Mouse (Mus musculus): Measurements from ENCODE around the gene Ndufs4.
"Not testable (repeated sequence)": the region's sequence is repeated elsewhere in the genome, so short reads cannot be mapped to it uniquely, and the experiment has no call there.

Gene Ndufs4

DNA sequence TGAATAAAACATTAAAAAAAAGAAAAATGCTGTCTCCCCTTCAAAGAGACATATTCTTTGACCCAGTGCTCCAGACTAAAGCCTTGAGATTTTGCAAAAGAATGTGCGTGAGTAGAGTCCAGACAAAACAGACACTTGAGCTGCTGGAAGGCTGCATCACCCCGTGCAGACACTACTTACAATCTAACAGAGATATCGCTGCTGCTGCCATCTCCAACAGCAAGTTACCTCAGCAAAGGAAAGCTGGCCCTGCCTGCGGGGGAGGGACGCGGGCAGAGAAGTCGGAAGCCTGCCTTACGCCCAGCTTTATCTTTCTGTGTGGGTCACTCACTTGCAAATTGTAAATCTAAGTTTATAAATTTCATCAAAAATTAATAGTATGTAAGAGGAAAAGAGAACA lies 45.1 kb downstream of the Ndufs4 start:
- no peak for DNase-seq (ENCODE audit: low read depth in 1 of 2, low spot score in 2 of 2)

DNA sequence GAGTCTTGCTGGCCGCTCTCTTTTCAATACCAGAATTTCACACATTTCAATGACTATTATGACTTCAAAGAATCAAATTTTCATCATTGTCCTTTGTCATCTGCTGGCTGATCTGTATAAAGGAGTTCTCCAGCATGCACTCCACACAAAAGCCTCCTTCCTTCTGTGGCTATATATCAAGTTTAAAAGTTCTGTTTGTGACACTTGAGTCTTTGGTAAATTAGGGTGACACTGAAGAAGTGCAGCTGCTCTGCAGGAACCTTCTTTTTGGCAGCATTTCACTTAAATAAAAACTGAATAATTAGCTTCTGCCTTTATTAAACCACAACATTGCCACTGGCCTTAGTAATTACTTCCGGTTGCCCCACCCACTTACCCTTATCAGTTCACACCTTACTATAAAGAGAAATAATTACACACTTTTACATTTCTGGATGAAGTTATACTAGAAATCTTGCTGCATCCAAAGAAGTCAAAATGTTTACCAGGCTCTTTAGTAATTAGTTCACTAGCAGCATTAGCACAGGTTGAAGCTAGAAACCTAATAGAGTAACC lies 68.1 kb downstream of the Ndufs4 start:
- no peak for DNase-seq (ENCODE audit: low read depth in 1 of 2, low spot score in 2 of 2)

DNA sequence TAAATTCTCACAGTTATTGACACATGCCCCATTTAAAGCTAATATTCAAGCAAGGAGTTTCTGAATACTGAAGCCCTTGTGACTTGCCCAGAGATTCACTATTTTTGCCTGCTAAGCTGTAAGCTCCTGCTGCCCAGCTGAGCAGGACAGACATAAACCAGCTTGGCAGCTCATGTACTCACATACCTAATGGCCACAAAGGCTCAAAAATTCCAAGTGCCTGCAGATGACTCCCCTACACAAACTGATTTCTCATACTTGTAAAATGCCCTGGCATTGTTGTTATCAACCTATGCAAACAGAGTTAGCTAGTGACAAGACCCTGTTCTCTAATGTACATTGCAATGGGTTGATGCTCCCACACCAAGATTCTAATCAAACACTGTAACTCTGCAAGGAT lies 68.9 kb downstream of the Ndufs4 start:
- DNase-seq (ENCODE audit: low read depth in 1 of 2, low spot score in 2 of 2), result no peak

DNA sequence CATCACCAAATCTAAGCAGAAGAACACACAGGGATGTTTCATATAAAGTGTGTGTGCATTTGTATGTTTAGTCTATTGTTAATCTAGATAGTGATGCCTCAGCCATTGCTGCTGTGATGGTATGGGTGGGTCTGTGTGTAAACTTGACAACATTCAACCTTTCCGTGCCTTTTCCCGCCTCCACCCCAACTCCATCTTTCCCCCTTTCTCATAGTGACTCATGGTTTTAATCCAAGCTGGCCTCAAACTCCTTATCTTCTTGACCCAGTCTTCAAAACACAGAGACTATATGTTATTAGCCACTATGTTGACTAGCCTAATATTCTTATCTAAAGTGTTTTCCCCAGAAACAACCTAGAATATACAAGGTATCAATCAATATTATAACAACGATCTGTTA lies 72.7 kb downstream of the Ndufs4 start:
- no peak for DNase-seq (ENCODE audit: low read depth in 1 of 2, low spot score in 2 of 2)

GRCm38 (mm10) chr13:114314953-114315352 lies 73.1 kb downstream of the Ndufs4 start:
- DNase-seq (ENCODE audit: low read depth in 1 of 2, low spot score in 2 of 2), result no peak

GRCm38 (mm10) chr13:114310591-114310990 lies 77.5 kb downstream of the Ndufs4 start:
- no peak for DNase-seq (ENCODE audit: low read depth in 1 of 2, low spot score in 2 of 2)

GRCm38 (mm10) chr13:114304684-114305083 lies 83.4 kb downstream of the Ndufs4 start:
- DNase-seq (ENCODE audit: low read depth in 1 of 2, low spot score in 2 of 2), result no peak

GRCm38 (mm10) chr13:114303466-114304175 lies 84.4 kb downstream of the Ndufs4 start:
- DNase-seq (ENCODE audit: low read depth in 1 of 2, low spot score in 2 of 2), result no peak

DNA sequence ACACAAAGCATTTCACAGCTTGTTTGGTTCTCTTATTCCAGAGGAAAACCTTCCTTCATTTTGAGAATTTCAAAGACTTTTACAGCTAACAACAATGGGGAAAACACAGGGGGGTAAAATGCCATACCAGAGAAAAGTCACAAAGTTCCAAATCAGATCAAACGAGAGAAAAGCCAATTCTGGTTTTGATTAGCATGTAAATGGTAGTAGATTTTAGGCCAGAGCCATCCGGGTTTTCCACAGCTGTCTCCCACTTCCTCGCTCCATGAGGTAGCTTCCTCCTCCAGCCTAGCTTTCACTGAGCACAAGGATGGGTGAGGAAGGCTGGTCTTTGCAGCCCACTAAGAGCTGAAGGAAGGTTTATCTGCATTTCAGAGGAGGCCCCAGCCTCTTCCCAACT lies 90.3 kb downstream of the Ndufs4 start:
- no peak for DNase-seq (ENCODE audit: low read depth in 1 of 2, low spot score in 2 of 2)

- no peak for DNase-seq (ENCODE audit: low read depth in 1 of 2, low spot score in 2 of 2)
These were observed 91.5 kb downstream of the Ndufs4 start for GRCm38 (mm10) chr13:114296556-114296955.

GRCm38 (mm10) chr13:114289411-114289810 lies 98.6 kb downstream of the Ndufs4 start:
- no peak for DNase-seq (ENCODE audit: low read depth in 1 of 2, low spot score in 2 of 2)

GRCm38 (mm10) chr13:114288511-114288910 lies 99.5 kb downstream of the Ndufs4 start:
- no peak for DNase-seq (ENCODE audit: low read depth in 1 of 2, low spot score in 2 of 2)

DNA sequence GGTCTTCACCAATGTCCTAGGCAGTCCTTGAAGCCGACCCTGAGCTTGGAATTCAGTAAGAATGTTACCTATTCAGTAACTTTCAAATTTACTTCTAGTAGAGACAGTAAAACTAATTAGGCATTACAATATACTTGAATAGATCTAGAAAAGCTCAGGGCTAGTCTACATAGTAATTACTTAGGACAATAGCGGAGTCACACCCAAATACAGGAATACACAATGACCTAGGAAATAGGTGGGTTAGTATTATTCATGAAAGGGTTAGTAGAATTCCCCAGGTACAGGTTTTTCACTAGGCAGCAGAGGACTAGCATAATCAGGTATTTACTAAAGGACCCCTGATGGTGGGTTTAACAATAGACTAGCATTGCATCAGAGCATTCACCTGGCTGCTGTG lies 109.4 kb downstream of the Ndufs4 start:
- DNase-seq (ENCODE audit: low read depth in 1 of 2, low spot score in 2 of 2), result not testable (repeated sequence)

GRCm38 (mm10) chr13:114277277-114277676 lies 110.8 kb downstream of the Ndufs4 start:
- DNase-seq (ENCODE audit: low read depth in 1 of 2, low spot score in 2 of 2), result no peak

GRCm38 (mm10) chr13:114271410-114272105 lies 116.5 kb downstream of the Ndufs4 start:
- no peak for DNase-seq (ENCODE audit: low read depth in 1 of 2, low spot score in 2 of 2)

GRCm38 (mm10) chr13:114267741-114268140 lies 120.3 kb downstream of the Ndufs4 start:
- no peak for DNase-seq (ENCODE audit: low read depth in 1 of 2, low spot score in 2 of 2)

DNA sequence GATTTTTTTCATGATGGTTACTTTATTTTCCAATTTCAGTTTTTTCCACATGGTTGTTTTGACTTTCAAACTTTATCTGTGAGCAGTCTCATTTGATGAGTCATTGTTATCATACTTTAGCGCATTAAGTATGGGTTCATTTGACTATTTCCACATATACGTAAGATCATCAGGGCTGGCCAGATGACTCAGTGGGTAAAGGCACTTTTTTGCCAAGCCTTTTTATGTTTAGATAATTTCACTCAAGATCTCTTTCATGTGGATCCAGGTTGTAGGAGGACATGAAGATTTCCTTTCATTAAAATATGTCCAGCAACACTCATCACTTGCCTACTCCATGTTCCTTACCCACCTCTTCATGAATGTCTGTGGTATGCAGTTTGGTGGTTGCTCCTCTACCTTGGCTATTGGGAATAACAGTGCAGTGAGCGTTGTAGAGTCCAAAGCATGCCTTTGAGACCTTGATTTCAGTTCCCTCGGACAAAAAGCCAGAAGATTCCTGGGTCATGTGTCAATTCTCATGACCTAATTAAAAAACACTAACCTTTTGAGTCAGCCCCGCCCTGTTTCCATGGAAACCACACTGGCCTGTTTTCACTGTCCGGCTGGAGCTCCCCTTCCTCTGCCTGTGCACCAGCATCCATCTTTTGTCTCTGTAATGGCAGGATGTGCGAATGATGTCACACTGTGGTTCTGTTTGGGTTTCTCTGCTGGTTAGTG lies 127.4 kb downstream of the Ndufs4 start:
- no peak for DNase-seq (ENCODE audit: low read depth in 1 of 2, low spot score in 2 of 2)

DNA sequence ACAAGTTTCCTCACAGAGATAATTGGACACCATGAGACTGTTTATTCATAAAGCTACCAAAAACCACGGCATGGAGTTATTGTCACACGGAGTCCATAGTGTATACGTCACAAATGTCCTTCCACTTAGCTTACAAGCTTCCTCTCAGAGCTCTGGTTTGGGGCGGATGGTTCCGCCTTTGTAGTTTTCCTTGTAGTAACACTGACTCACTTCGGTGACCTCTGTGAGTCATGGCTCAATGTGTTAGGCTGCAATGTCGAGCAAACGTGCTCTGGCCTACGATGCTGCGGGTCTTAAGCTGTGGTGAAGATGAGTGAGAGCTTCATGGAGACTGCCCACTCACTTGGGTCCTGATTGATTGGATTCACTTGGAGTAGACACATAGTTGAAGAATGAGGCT lies 133.4 kb downstream of the Ndufs4 start:
- no peak for DNase-seq (ENCODE audit: low read depth in 1 of 2, low spot score in 2 of 2)
